Mouse (Mus musculus) myocyte (in vitro differentiated cells): ENCODE measurements at regions not wholly inside any gene's neighbourhood (a gene's known extent, or its start where the extent isn't known, plus 50 kb on each side); places are given as distances from the start of the nearest gene placed in this dataset.

Experiments used
- CEBPB ChIP-seq: IDR thresholded peaks from 2 replicates; pipeline ENCODE4 v1.6.1; 2011; ENCODE audit warnings: mild to moderate bottlenecking, moderate library complexity; ENCODE audit not compliant: poor library complexity, insufficient read depth, severe bottlenecking
- E2F4 ChIP-seq: IDR thresholded peaks from one replicate; pipeline ENCODE4 v1.6.1; 2011; ENCODE audit warnings: mild to moderate bottlenecking, control low read depth, moderate library complexity; ENCODE audit not compliant: insufficient read depth
- MAX ChIP-seq: IDR thresholded peaks from one replicate; pipeline ENCODE4 v1.6.1; 2011; ENCODE audit warnings: low read depth, mild to moderate bottlenecking, control low read depth
- MYOD1 ChIP-seq, 3 experiments: IDR thresholded peaks; one replicate each; pipeline ENCODE4 v1.6.1; 2011; ENCODE audit warnings: control low read depth in 2 of 3, low read depth in 2 of 3, mild to moderate bottlenecking in 2 of 3, moderate library complexity in 1 of 3; ENCODE audit not compliant: insufficient read length in 2 of 3, control insufficient read depth in 1 of 3
- MYOG ChIP-seq, 3 experiments: IDR thresholded peaks; one replicate each; pipeline ENCODE4 v1.6.1; 2011; ENCODE audit warnings: control low read depth in 2 of 3, low read depth in 2 of 3, mild to moderate bottlenecking in 2 of 3; ENCODE audit not compliant: insufficient read length in 2 of 3, control insufficient read depth in 1 of 3, insufficient read depth in 1 of 3
- POLR2A ChIP-seq: IDR thresholded peaks from one replicate; pipeline ENCODE4 v1.6.1; 2011; ENCODE audit warnings: low read depth, mild to moderate bottlenecking, control low read depth, moderate library complexity; ENCODE audit not compliant: insufficient read length
- POLR2AphosphoS2 ChIP-seq: IDR thresholded peaks from one replicate; pipeline ENCODE4 v1.6.1; 2011; ENCODE audit warnings: low read depth, control low read depth; ENCODE audit not compliant: insufficient read length
- REST ChIP-seq: IDR thresholded peaks from one replicate; pipeline ENCODE4 v1.6.1; 2011; ENCODE audit warnings: mild to moderate bottlenecking, control low read depth, moderate library complexity; ENCODE audit not compliant: insufficient read depth, insufficient read length
- TCF12 ChIP-seq: IDR thresholded peaks from one replicate; pipeline ENCODE4 v1.6.1; 2011; ENCODE audit warnings: mild to moderate bottlenecking, control low read depth; ENCODE audit not compliant: poor library complexity, insufficient read depth, severe bottlenecking
- USF1 ChIP-seq: IDR thresholded peaks from one replicate; pipeline ENCODE4 v1.6.1; 2011; ENCODE audit warnings: low read depth, mild to moderate bottlenecking, control low read depth, moderate library complexity

GRCm38 (mm10) chr3:107818616-107819495, 58.2 kb upstream of the Eps8l3 start:
- TF ChIP-seq MYOD1 (IDR thresholded peaks at IDR 0.05; ENCODE audit: control insufficient read depth in 1 of 3, insufficient read length in 2 of 3, low read depth in 2 of 3) (no peak), TCF12 (no peak), MYOG (IDR thresholded peaks at IDR 0.05; ENCODE audit: control insufficient read depth in 1 of 3, insufficient read depth in 1 of 3, insufficient read length in 2 of 3, low read depth in 2 of 3) (no peak), POLR2A (no peak), E2F4 (no peak), USF1 (no peak), MAX (no peak), POLR2AphosphoS2 (no peak), CEBPB (no peak), REST (no peak)
